Mouse (Mus musculus): ENCODE data around the gene Cib1. TPM values are rescaled to one million over a fixed set of nuclear protein-coding genes. Genes with fewer than 3 reads are reported as not detected.

Cib1 gene
- polyA plus RNA-seq, 1 experiment, result 54.0 TPM

GRCm38 (mm10) chr7:80182139-80182538 lies 50.5 kb downstream of the Cib1 start:
- Histone ChIP-seq H3K4me1 (peaks cover 71% of the 10 kb centered on the region), H3K36me3 (replicated peaks; ENCODE audit: low read length) (no peaks in the 10 kb centered on the region), H3K4me3 (replicated peaks) (peak overlapping the region; percentile 74), H3K9me3 (peaks cover 5% of the 10 kb centered on the region; the same call in 1 of the 2 replicates), H3K27me3 (replicated peaks) (no peaks in the 10 kb centered on the region)
- no peak for TF ChIP-seq GATA1 (IDR thresholded peaks at IDR 0.05; ENCODE audit: borderline replicate concordance, low read length)
- no peak for TF ChIP-seq FLI1 (IDR thresholded peaks at IDR 0.05; ENCODE audit: low read length)

GRCm38 (mm10) chr7:80181078-80181477 lies 51.5 kb downstream of the Cib1 start:
- H3K9me3 ChIP-seq, result peaks cover 5% of the 10 kb centered on the region; the same call in 1 of the 2 replicates
- no peaks in the 10 kb centered on the region for H3K36me3 ChIP-seq (replicated peaks; ENCODE audit: low read length)
- no peaks in the 10 kb centered on the region for H3K27me3 ChIP-seq (replicated peaks)
- H3K4me3 ChIP-seq (replicated peaks), result no peak overlapping the region
- peaks cover 70% of the 10 kb centered on the region for H3K4me1 ChIP-seq
- TF ChIP-seq GATA1 (IDR thresholded peaks at IDR 0.05; ENCODE audit: borderline replicate concordance, low read length) (no peak), FLI1 (IDR thresholded peaks at IDR 0.05; ENCODE audit: low read length) (no peak)

- Histone ChIP-seq H3K4me1 (peaks cover 68% of the 10 kb centered on the region), H3K27me3 (replicated peaks) (no peaks in the 10 kb centered on the region), H3K4me3 (replicated peaks) (no peak overlapping the region), H3K9me3 (peaks cover 5% of the 10 kb centered on the region; the same call in 1 of the 2 replicates), H3K36me3 (replicated peaks; ENCODE audit: low read length) (no peaks in the 10 kb centered on the region)
- TF ChIP-seq FLI1 (IDR thresholded peaks at IDR 0.05; ENCODE audit: low read length) (no peak), GATA1 (IDR thresholded peaks at IDR 0.05; ENCODE audit: borderline replicate concordance, low read length) (no peak)
Observed at GRCm38 (mm10) chr7:80180202-80180601, 52.4 kb downstream of the Cib1 start.

GRCm38 (mm10) chr7:80179790-80180189 lies 52.8 kb downstream of the Cib1 start:
- TF ChIP-seq FLI1 (IDR thresholded peaks at IDR 0.05; ENCODE audit: low read length) (no peak), GATA1 (IDR thresholded peaks at IDR 0.05; ENCODE audit: borderline replicate concordance, low read length) (no peak)
- peaks cover 68% of the 10 kb centered on the region for H3K4me1 ChIP-seq

GRCm38 (mm10) chr7:80179327-80179726 lies 53.3 kb downstream of the Cib1 start:
- no peak for TF ChIP-seq FLI1 (IDR thresholded peaks at IDR 0.05; ENCODE audit: low read length)
- TF ChIP-seq GATA1 (IDR thresholded peaks at IDR 0.05; ENCODE audit: borderline replicate concordance, low read length), result no peak
- H3K36me3 ChIP-seq (replicated peaks; ENCODE audit: low read length), result no peaks in the 10 kb centered on the region
- H3K4me3 ChIP-seq (replicated peaks), result no peak overlapping the region
- peaks cover 69% of the 10 kb centered on the region for H3K4me1 ChIP-seq
- H3K27me3 ChIP-seq (replicated peaks), result no peaks in the 10 kb centered on the region
- peaks cover 5% of the 10 kb centered on the region; the same call in 1 of the 2 replicates for H3K9me3 ChIP-seq

More at GRCm38 (mm10) chr7:80179790-80180189, 52.8 kb downstream of the Cib1 start:
- no peaks in the 10 kb centered on the region for H3K27me3 ChIP-seq (replicated peaks)
- H3K36me3 ChIP-seq (replicated peaks; ENCODE audit: low read length), result no peaks in the 10 kb centered on the region
- H3K4me3 ChIP-seq (replicated peaks), result no peak overlapping the region
- H3K9me3 ChIP-seq, result peaks cover 5% of the 10 kb centered on the region; the same call in 1 of the 2 replicates

GRCm38 (mm10) chr7:80178037-80178729 lies 54.4 kb downstream of the Cib1 start:
- H3K4me1 ChIP-seq, result peaks cover 65% of the 10 kb centered on the region
- no peaks in the 10 kb centered on the region for H3K36me3 ChIP-seq (replicated peaks; ENCODE audit: low read length)
- H3K27me3 ChIP-seq (replicated peaks), result no peaks in the 10 kb centered on the region
- no peak for TF ChIP-seq FLI1 (IDR thresholded peaks at IDR 0.05; ENCODE audit: low read length)
- no peak for TF ChIP-seq GATA1 (IDR thresholded peaks at IDR 0.05; ENCODE audit: borderline replicate concordance, low read length)
- peaks cover 5% of the 10 kb centered on the region; the same call in 1 of the 2 replicates for H3K9me3 ChIP-seq
- H3K4me3 ChIP-seq (replicated peaks), result peak overlapping the region; percentile 5

GRCm38 (mm10) chr7:80177438-80177837 lies 55.2 kb downstream of the Cib1 start:
- H3K9me3 ChIP-seq, result peaks cover 5% of the 10 kb centered on the region; the same call in 1 of the 2 replicates
- H3K27me3 ChIP-seq (replicated peaks), result no peaks in the 10 kb centered on the region
- no peaks in the 10 kb centered on the region for H3K36me3 ChIP-seq (replicated peaks; ENCODE audit: low read length)
- H3K4me3 ChIP-seq (replicated peaks), result no peak overlapping the region
- TF ChIP-seq GATA1 (IDR thresholded peaks at IDR 0.05; ENCODE audit: borderline replicate concordance, low read length) (no peak), FLI1 (IDR thresholded peaks at IDR 0.05; ENCODE audit: low read length) (no peak)
- peaks cover 65% of the 10 kb centered on the region for H3K4me1 ChIP-seq

Other genes with a start within 250 kb of the Cib1 start
- 55.0 and 142 TPM in 2 replicates for gene Zfp710, start 208.0 kb downstream of the Cib1 start, polyA plus RNA-seq (2012; ENCODE audit: insufficient read depth, low replicate concordance)
- 14.1 and 79.2 TPM in 2 replicates for gene Idh2, start 117.4 kb downstream of the Cib1 start, polyA plus RNA-seq (2012; ENCODE audit: insufficient read depth, low replicate concordance)
- gene Sema4b, start 46.0 kb downstream of the Cib1 start, polyA plus RNA-seq (2012; ENCODE audit: insufficient read depth, low replicate concordance), result 30.8 and 31.0 TPM in 2 replicates
- 1.6 and 7.0 TPM in 2 replicates for gene Gdpgp1, start 52 bp upstream of the Cib1 start, polyA plus RNA-seq (2012; ENCODE audit: insufficient read depth, low replicate concordance)
- gene Ttll13, start 13.6 kb upstream of the Cib1 start, polyA plus RNA-seq (2012; ENCODE audit: insufficient read depth, low replicate concordance), result 0.11 TPM in 1 of 2 replicates, not detected in the other
- 3.8 and 39.8 TPM in 2 replicates for gene Ngrn, start 28.4 kb upstream of the Cib1 start, polyA plus RNA-seq (2012; ENCODE audit: insufficient read depth, low replicate concordance)
- 1.8 and 5.0 TPM in 2 replicates for gene Vps33b, start 36.8 kb upstream of the Cib1 start, polyA plus RNA-seq (2012; ENCODE audit: insufficient read depth, low replicate concordance)
- gene Prc1, start 61.6 kb upstream of the Cib1 start, polyA plus RNA-seq (2012; ENCODE audit: insufficient read depth, low replicate concordance), result 5.6 TPM in 1 of 2 replicates, not detected in the other
- 4.7 and 5.0 TPM in 2 replicates for gene Rccd1, start 91.6 kb upstream of the Cib1 start, polyA plus RNA-seq (2012; ENCODE audit: insufficient read depth, low replicate concordance)
- 37.4 and 78.5 TPM in 2 replicates for gene Unc45a, start 108.2 kb upstream of the Cib1 start, polyA plus RNA-seq (2012; ENCODE audit: insufficient read depth, low replicate concordance)
- 17.4 and 104 TPM in 2 replicates for gene Hddc3, start 110.3 kb upstream of the Cib1 start, polyA plus RNA-seq (2012; ENCODE audit: insufficient read depth, low replicate concordance)
- gene Man2a2, start 138.6 kb upstream of the Cib1 start, polyA plus RNA-seq (2012; ENCODE audit: insufficient read depth, low replicate concordance), result 36.1 and 38.2 TPM in 2 replicates
- 42.2 and 53.1 TPM in 2 replicates for gene Fes, start 155.1 kb upstream of the Cib1 start, polyA plus RNA-seq (2012; ENCODE audit: insufficient read depth, low replicate concordance)
- gene Furin, start 172.6 kb upstream of the Cib1 start, polyA plus RNA-seq (2012; ENCODE audit: insufficient read depth, low replicate concordance), result 72.7 and 125 TPM in 2 replicates

Measured in megakaryocyte, embryonic 14.5 days (primary cell).